Mouse (Mus musculus) lung, embryonic 16.5 days (tissue): ENCODE data around the gene Gm49601. TPM values are rescaled to one million over a fixed set of nuclear protein-coding genes. Genes with fewer than 3 reads are reported as not detected.

Source experiments
- ATAC-seq: fragments of 200-750 bp; cut with Nextera tagmentation; 2 replicates; pipeline ENCODE4 v1.8.0; 2017; ENCODE audit warnings: low read depth, mild to moderate bottlenecking, moderate library complexity
- H3K27ac ChIP-seq: fragments of 300-500 bp; sonication (generic); 2 replicates; pipeline ENCODE4 v1.5.1; 2014; ENCODE audit warnings: mild to moderate bottlenecking, control low read depth, low read length
- H3K27me3 ChIP-seq: fragments of 300-500 bp; sonication (generic); 2 replicates; pipeline ENCODE4 v1.6.1; 2014; ENCODE audit warnings: low read depth, low read length, mixed read lengths; ENCODE audit not compliant: control insufficient read depth, insufficient read depth
- H3K36me3 ChIP-seq: fragments of 300-500 bp; sonication (generic); 2 replicates; pipeline ENCODE4 v1.6.1; 2014; ENCODE audit warnings: low read length; ENCODE audit not compliant: control insufficient read depth, insufficient read depth
- H3K4me1 ChIP-seq: fragments of 300-500 bp; sonication (generic); replicated peaks from 2 replicates; pipeline ENCODE4 v1.6.1; 2014; ENCODE audit warnings: low read length, mixed read lengths; ENCODE audit not compliant: control insufficient read depth, insufficient read depth
- H3K4me2 ChIP-seq: fragments of 300-500 bp; sonication (generic); 2 replicates; pipeline ENCODE4 v1.6.1; 2014; ENCODE audit warnings: low read depth, low read length, control low read depth
- H3K4me3 ChIP-seq: fragments of 300-500 bp; sonication (generic); 2 replicates; pipeline ENCODE4 v1.5.1; 2014; ENCODE audit warnings: mild to moderate bottlenecking, low read length, control low read depth
- H3K9ac ChIP-seq: fragments of 300-500 bp; sonication (generic); 2 replicates; pipeline ENCODE4 v1.6.1; 2014; ENCODE audit warnings: low read length, control low read depth
- H3K9me3 ChIP-seq: fragments of 300-500 bp; sonication (generic); 2 replicates; pipeline ENCODE4 v1.6.1; 2016; ENCODE audit warnings: low read length; ENCODE audit not compliant: control insufficient read depth
- WGBS: fragments of 180-500 bp; shearing (Covaris S2); extraction: QIAGEN DNeasy Blood & Tissue Kit; methylation state at CpG from one replicate; pipeline ENCODE4 v1.1.7; 2014; 5-methylcytosine and 5-hydroxymethylcytosine counted together
- polyA plus RNA-seq: library from polyadenylated mRNA; unstranded; fragments of >200 nt; fragmentation: Nextera tagmentation; extraction: Ambion mirVana; gene quantifications from 2 replicates; pipeline ENCODE4 v1.2.1, GENCODE M21; 2015

The Gm49601 gene
- polyA plus RNA-seq, 1 experiment from 2014 or later = 4.2 TPM

DNA sequence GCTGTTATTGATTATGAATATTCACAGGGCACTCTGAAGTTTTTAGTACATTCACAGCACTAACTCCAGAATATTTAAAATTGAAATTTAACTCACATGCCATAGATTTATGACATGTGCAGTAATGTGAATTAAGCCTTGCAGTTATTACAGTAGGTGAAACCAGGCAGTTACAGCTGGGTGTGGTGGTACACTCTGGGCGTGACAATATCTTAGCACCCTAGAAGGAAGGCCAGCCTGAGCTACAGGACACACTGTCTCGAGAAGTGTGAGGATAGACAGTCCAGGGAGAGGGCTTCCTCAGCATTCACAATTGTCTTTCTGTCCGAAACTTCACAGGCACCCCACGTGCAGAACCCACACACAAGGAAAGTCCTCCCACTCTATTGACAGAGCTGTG is 18.3 kb upstream of the Gm49601 start:
- Histone ChIP-seq H3K4me3 (no peak overlapping the region), H3K36me3 (no peaks in the 10 kb centered on the region), H3K27ac (no peak overlapping the region), H3K9ac (no peak overlapping the region), H3K9me3 (no peaks in the 10 kb centered on the region), H3K4me1 (no peaks in the 10 kb centered on the region), H3K4me2 (no peak overlapping the region), H3K27me3 (no peaks in the 10 kb centered on the region)
- 69% methylated on average over 4 of the region's 4 CpGs for WGBS
- no peak for ATAC-seq

DNA sequence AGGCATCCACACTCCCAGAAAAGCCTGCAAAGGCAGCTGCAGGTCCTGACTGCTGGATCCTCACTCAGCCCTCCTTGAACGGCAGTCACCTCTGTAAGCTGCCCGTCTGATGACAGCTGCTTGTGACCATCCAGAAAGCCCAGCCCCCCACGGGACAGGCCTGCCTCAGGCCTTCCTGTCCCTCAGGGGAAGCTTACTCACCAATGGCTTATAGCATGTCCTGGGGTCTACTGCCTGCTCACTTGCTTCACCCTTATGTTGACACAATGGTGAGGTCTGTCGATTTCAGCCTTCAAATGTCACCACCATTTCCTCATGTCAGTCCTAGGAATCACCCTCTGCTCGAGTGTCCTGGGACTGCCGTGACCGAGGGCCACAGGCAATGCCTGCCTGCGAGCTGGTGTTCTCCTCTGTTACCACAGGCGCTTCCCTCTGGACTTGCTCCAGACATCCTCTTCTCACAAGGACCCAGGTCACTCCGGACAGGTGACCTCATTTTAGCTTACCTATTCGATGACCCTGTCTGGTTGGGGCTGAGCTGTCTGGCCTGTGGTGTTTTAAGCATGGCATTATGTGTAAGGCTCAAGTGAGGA is 17.3 kb upstream of the Gm49601 start:
- H3K9me3 ChIP-seq = no peaks in the 10 kb centered on the region
- H3K9ac ChIP-seq = no peak overlapping the region
- H3K4me3 ChIP-seq = no peak overlapping the region
- 66% methylated on average over 11 of the region's 11 CpGs for WGBS
- no peak overlapping the region for H3K4me2 ChIP-seq
- no peak overlapping the region for H3K27ac ChIP-seq
- no peak for ATAC-seq
- no peaks in the 10 kb centered on the region for H3K36me3 ChIP-seq
- H3K4me1 ChIP-seq = no peaks in the 10 kb centered on the region
- no peaks in the 10 kb centered on the region for H3K27me3 ChIP-seq

DNA sequence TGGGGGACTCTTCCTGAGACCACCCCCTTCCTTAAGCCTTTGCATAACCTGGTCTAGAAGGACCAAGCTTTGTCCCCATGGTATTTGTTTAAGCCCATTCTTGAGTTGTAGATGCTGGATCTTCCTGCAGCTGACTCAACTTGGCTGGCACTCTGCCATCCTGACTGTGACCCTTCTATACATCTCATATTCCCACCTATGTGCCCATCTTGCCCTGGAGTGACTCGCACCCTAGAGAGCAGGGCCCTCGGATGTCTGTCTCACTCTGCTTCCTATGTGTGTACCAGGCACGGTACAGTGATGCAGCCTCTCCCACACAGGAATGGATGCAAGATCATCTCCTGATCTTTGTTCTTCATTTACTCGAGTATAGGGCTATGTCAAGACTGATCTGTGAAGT is 16.7 kb upstream of the Gm49601 start:
- Histone ChIP-seq H3K36me3 (no peaks in the 10 kb centered on the region), H3K9me3 (no peaks in the 10 kb centered on the region), H3K27me3 (no peaks in the 10 kb centered on the region; the same call in 1 of the 2 replicates), H3K4me3 (no peak overlapping the region), H3K4me1 (no peaks in the 10 kb centered on the region), H3K4me2 (no peak overlapping the region), H3K27ac (no peak overlapping the region), H3K9ac (no peak overlapping the region)
- 79% methylated on average over 4 of the region's 4 CpGs for WGBS
- no peak for ATAC-seq

DNA sequence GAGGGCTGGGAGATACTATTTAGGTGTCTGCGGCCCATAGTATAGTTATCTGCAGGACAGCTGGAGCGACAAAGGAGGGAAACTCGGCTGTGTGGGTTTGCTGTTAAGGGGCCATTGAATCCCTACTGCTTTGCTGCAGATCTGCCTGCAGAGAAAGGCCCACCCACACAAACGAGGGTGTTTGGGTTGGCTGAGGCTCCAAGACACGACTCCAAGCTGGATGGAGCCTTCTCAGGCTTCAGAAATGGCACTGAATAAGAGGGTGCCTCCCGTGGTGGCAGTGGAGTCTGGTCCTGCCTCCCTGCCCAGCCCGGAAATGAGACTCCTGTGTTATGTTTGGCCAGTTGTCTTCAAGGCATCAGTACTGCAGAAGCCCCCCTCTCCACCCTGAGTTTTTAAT is 16.1 kb upstream of the Gm49601 start:
- no peak overlapping the region for H3K4me3 ChIP-seq
- H3K4me2 ChIP-seq = no peak overlapping the region
- no peaks in the 10 kb centered on the region for H3K36me3 ChIP-seq
- no peak overlapping the region for H3K9ac ChIP-seq
- H3K27me3 ChIP-seq = no peaks in the 10 kb centered on the region; the same call in 1 of the 2 replicates
- H3K9me3 ChIP-seq = no peaks in the 10 kb centered on the region
- H3K4me1 ChIP-seq = no peaks in the 10 kb centered on the region
- no peak overlapping the region for H3K27ac ChIP-seq
- ATAC-seq = no peak
- 46% methylated on average over 7 of the region's 7 CpGs for WGBS

DNA sequence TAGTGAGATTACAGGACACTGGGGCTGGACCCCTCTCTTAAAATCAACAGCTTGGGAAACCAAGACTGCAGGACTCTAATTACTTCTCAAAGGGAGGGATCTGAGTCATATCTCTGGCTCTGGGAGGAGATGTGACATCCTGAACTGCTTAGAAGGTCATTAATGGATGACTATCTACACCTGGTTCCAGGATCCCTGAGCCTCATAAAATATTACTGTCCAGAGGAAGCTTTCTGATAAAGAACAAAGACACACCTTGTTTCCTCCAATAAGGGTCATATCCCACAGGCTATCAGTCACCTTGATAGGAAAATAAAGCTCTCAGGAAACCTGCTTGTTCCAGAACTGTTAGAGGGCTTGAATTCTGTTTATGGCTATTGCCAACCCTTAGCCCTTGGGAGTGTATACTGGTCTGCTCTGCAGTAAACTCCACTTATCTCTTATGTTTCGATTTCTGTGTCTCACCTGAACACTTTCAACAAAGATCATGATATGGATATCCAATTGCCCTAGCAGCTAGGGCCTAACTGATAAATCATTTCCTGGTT is 13.2 kb upstream of the Gm49601 start:
- 58% methylated on average over 1 of the region's 1 CpGs for WGBS
- no peak overlapping the region for H3K4me2 ChIP-seq
- H3K27me3 ChIP-seq = no peaks in the 10 kb centered on the region; the same call in 1 of the 2 replicates
- no peak overlapping the region for H3K4me3 ChIP-seq
- no peak overlapping the region for H3K27ac ChIP-seq
- ATAC-seq = no peak
- H3K9me3 ChIP-seq = no peaks in the 10 kb centered on the region
- no peaks in the 10 kb centered on the region for H3K4me1 ChIP-seq
- H3K9ac ChIP-seq = no peak overlapping the region
- no peaks in the 10 kb centered on the region for H3K36me3 ChIP-seq

DNA sequence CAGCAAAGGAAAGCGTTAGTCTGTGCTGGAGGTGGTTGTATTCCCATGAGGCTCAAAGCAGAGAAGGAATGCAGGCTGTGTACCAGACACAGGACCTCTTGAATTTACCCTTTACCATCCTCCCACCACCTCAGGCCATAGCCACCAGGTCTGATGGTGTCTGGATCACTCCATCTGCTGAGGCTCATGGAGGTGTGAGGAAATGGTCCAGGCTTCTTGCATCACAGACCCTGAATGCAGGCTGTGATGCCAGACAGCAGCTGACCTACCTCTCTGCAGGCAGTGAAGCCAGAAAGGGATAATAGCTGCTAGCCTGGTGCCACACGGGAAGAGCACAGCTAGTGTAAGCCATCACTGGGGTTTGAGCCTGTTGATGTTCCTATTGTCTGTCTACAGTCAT is 12.2 kb upstream of the Gm49601 start:
- H3K9me3 ChIP-seq = no peaks in the 10 kb centered on the region
- H3K27me3 ChIP-seq = no peaks in the 10 kb centered on the region; the same call in 1 of the 2 replicates
- WGBS = 51% methylated on average over 2 of the region's 2 CpGs
- no peak overlapping the region for H3K4me2 ChIP-seq
- no peaks in the 10 kb centered on the region for H3K4me1 ChIP-seq
- H3K36me3 ChIP-seq = no peaks in the 10 kb centered on the region
- H3K4me3 ChIP-seq = no peak overlapping the region
- ATAC-seq = no peak
- H3K9ac ChIP-seq = no peak overlapping the region
- H3K27ac ChIP-seq = no peak overlapping the region

DNA sequence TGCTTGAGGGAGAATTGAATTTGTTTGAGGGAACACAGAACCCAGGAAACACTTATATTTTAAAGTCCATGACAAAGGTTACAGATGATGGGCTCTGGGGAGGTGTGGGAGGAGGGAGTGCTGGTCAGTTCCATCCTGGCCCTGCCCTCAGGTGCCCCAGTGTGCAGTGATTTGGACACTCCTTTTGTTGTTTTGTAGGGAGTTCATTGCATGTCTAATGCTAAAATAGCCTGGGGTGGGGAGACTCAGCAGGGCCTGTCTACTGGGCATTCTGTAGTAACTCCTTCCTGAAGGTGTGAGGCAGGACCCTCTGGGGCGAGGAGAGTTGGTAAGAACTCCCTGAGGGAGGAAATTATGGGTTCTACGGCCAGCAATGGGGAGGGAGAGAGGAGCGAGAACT is 10.6 kb upstream of the Gm49601 start:
- no peaks in the 10 kb centered on the region for H3K9me3 ChIP-seq
- H3K36me3 ChIP-seq = no peaks in the 10 kb centered on the region
- no peaks in the 10 kb centered on the region for H3K4me1 ChIP-seq
- 56% methylated on average over 3 of the region's 3 CpGs for WGBS
- H3K4me2 ChIP-seq = no peak overlapping the region
- no peaks in the 10 kb centered on the region; the same call in 1 of the 2 replicates for H3K27me3 ChIP-seq
- no peak overlapping the region for H3K4me3 ChIP-seq
- no peak for ATAC-seq
- no peak overlapping the region for H3K27ac ChIP-seq
- no peak overlapping the region for H3K9ac ChIP-seq

DNA sequence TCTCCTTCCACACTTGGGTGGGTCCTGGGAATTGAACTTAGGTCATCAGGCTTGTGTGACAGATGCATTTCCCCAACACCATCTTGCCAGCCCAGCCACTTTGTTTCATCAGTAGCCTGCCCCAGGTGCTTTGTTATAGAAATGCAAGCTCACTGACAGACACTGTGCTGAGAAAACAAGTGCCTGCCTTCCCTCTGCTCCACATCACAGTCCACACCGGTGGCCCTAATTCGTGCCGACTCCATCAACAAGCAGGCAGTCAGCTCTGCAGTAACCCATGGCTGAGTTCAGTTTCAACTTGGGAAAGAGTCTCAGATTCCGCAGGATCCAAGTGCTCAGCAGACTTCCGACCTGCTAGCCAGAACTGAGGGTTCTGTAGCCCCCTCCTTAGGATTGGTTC is 10.2 kb upstream of the Gm49601 start:
- Histone ChIP-seq H3K4me3 (no peak overlapping the region), H3K9me3 (no peaks in the 10 kb centered on the region), H3K27me3 (no peaks in the 10 kb centered on the region; the same call in 1 of the 2 replicates), H3K36me3 (no peaks in the 10 kb centered on the region), H3K4me2 (no peak overlapping the region), H3K27ac (no peak overlapping the region), H3K4me1 (no peaks in the 10 kb centered on the region), H3K9ac (no peak overlapping the region)
- 71% methylated on average over 5 of the region's 5 CpGs for WGBS
- ATAC-seq = no peak

DNA sequence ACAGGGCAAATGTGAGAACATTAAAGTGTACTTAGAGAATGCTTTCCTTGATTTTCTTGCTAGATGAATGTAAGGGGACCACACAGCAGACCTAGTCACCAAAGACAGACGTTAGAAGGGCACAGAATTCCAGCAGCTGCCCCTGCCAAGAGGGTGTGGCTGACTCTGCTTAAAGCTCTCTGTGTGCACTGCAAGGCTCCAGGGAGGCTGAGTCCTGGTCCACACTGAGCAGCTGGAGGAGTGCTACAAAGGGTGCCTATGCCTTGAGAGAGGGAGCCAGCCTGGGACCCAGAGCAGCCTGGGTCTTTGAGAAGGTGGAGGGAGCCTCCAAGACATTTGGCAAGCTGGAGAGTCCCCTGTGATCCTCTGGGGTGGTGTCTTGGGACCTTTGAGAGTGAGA is 7.1 kb upstream of the Gm49601 start:
- Histone ChIP-seq H3K27ac (no peak overlapping the region), H3K4me2 (no peak overlapping the region), H3K4me3 (no peak overlapping the region), H3K9ac (no peak overlapping the region), H3K27me3 (no peaks in the 10 kb centered on the region; the same call in 1 of the 2 replicates), H3K36me3 (no peaks in the 10 kb centered on the region), H3K4me1 (peaks cover 6% of the 10 kb centered on the region), H3K9me3 (no peaks in the 10 kb centered on the region)
- ATAC-seq = no peak
- WGBS = 15% methylated on average over 1 of the region's 1 CpGs
